Comparison of ENCODE assay signal across 18 mouse cellular contexts in the genomic region with DNA sequence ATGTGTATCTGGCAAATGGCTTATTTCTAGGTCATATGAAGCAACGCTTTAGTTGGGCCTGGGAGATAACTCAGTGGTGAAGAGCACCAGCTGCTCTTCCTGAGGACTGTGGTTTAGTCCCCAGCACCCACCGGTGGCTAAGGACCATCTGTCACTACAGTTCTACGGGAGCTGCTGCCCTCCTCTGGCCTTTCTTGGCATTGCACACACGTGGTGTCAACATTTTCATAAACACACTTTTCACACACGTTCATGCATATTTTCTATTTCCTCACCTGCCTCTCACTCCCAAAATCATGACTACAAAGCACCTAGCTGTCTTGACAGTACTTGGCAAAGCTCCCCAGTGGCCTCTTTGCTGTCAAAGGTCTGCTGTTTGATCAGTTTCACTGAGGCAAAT. TPM values are rescaled to one million over a fixed set of nuclear protein-coding genes. Genes with fewer than 3 reads are reported as not detected.
DNase-seq lines count a peak whose midpoint lies in the region; TF ChIP-seq lines count a peak whose summit lies in the region.
"Had no signal": no experiment of that assay in that cellular context is flagged by ENCODE, and none has a peak within 500 bp of the region (broad histone marks: within the 10 kb centered on the region; RNA-seq: fewer than 3 reads in every experiment).

No protein-coding gene starts in this region.

- H3K27ac ChIP-seq in left cerebral cortex, adult 2 months, result no peak overlapping the region
- no peak overlapping the region for H3K27ac ChIP-seq in CH12.LX (ENCODE audit: insufficient read depth, low read depth)
- H3K27ac ChIP-seq: embryonic facial prominence, embryonic 10.5 days; heart, embryonic 13.5 days; limb, embryonic 10.5 days; liver, embryonic 13.5 days had no signal

- no peaks in the 10 kb centered on the region for H3K27me3 ChIP-seq in CH12.LX (replicated peaks)
- H3K27me3 ChIP-seq: heart, embryonic 13.5 days; liver, embryonic 13.5 days; megakaryocyte, embryonic 14.5 days had no signal

- no peak overlapping the region for H3K9ac ChIP-seq in CH12.LX (ENCODE audit: insufficient read depth, low read depth)
- H3K9ac ChIP-seq: heart, embryonic 13.5 days; liver, embryonic 13.5 days had no signal

- no peak overlapping the region for H3K4me2 ChIP-seq in CH12.LX (ENCODE audit: insufficient read depth, low read depth, poor library complexity, severe bottlenecking)
- H3K4me2 ChIP-seq: heart, embryonic 13.5 days; liver, embryonic 13.5 days had no signal

- no peak overlapping the region for H3K4me3 ChIP-seq in left cerebral cortex, adult 2 months
- no peak overlapping the region for H3K4me3 ChIP-seq in CH12.LX (replicated peaks in 1 of 3; ENCODE audit: low read depth in 2 of 3, low read length in 2 of 3, poor library complexity in 1 of 3)
- H3K4me3 ChIP-seq: embryonic facial prominence, embryonic 10.5 days; heart, embryonic 13.5 days; limb, embryonic 10.5 days; liver, embryonic 13.5 days; megakaryocyte, embryonic 14.5 days had no signal

- no peak; the same call in 1 of the 2 replicates for TF ChIP-seq RAD21 in CH12.LX (IDR thresholded peaks at IDR 0.05; ENCODE audit: low read depth, low read length)

- DNase-seq in left cerebral cortex, adult 2 months (ENCODE audit: extremely low spot score in 1 of 2, low spot score in 2 of 2), result no peak
- no peak for DNase-seq in left cerebral cortex, postnatal 4 days
- DNase-seq in CH12.LX (ENCODE audit: extremely low read depth) (no peak), ES-CJ7 (ENCODE audit: low read depth, low spot score) (peak; percentile 4)
- no peak for DNase-seq in brain, embryonic 14.5 days (ENCODE audit: low read depth)
- DNase-seq in spleen, adult 12 weeks (ENCODE audit: low spot score), result no peak
- no peak for DNase-seq in adrenal gland, postnatal 14 days
- DNase-seq: adrenal gland, adult 2 months; cerebellum, adult 2 months; heart, postnatal 36 days; kidney, adult 9 months; liver, embryonic 13.5 days; lung, postnatal 14 days; right cerebral cortex, postnatal 14 days had no signal

- no peaks in the 10 kb centered on the region for H3K36me3 ChIP-seq in CH12.LX (replicated peaks in 1 of 2; ENCODE audit: control insufficient read depth in 1 of 2, insufficient read depth in 1 of 2, low read length in 1 of 2)
- H3K36me3 ChIP-seq: embryonic facial prominence, embryonic 10.5 days; heart, embryonic 13.5 days; limb, embryonic 10.5 days; liver, embryonic 13.5 days had no signal

- TF ChIP-seq EP300 in CH12.LX (IDR thresholded peaks at IDR 0.05; ENCODE audit: low read length), result no peak

- dilution Hi-C loops in CH12.LX (cut with MboI; ENCODE audit: extremely low pct_ligation_motif_present, extremely low pct_unique_long_range_greater_than_20kb, low sequenced_read_pairs), result no loop called here

- H3K9me3 ChIP-seq in CH12.LX (replicated peaks; ENCODE audit: low read length), result peaks cover 11% of the 10 kb centered on the region
- H3K9me3 ChIP-seq: limb, embryonic 10.5 days; liver, embryonic 13.5 days had no signal

- no peaks in the 10 kb centered on the region for H3K79me2 ChIP-seq in CH12.LX (replicated peaks; ENCODE audit: control insufficient read depth, extremely low read depth, insufficient read depth, poor library complexity, severe bottlenecking)

- intact Hi-C loops in left cerebral cortex, adult 2 months (cut with DNase I), result no loop called here
- intact Hi-C loops in left cerebral cortex, postnatal 4 days (cut with DNase I), result no loop called here

- in situ Hi-C loops in CH12.LX (cut with MboI; ENCODE audit: low pct_ligation_motif_present, low pct_unique_long_range_greater_than_20kb, low sequenced_read_pairs), result no loop called here

- TF ChIP-seq POLR2A in CH12.LX (IDR thresholded peaks at IDR 0.05; ENCODE audit: low read depth, low read length), result no peak
- no peak for TF ChIP-seq POLR2A in brain, embryonic 14.5 days (IDR thresholded peaks at IDR 0.05; ENCODE audit: borderline replicate concordance, extremely low read depth, insufficient read depth, insufficient read length, poor library complexity, severe bottlenecking)

- peak; percentile 29 for TF ChIP-seq CTCF in left cerebral cortex, adult 2 months (IDR thresholded peaks at IDR 0.05)
- peak; percentile 27 to 37; a peak in 2 of 4 replicates for TF ChIP-seq CTCF in CH12.LX (conservative IDR thresholded peaks at IDR 0.05 in 1 of 2, IDR thresholded peaks at IDR 0.05 in 1 of 2; ENCODE audit: low read depth in 2 of 2, low read length in 2 of 2)
- peak; percentile 17; the same call in 1 of the 2 replicates for TF ChIP-seq CTCF in brain, embryonic 14.5 days (IDR thresholded peaks at IDR 0.05; ENCODE audit: borderline replicate concordance, extremely low read depth, insufficient read depth, insufficient read length)

- no peaks in the 10 kb centered on the region; a peak in 1 of 4 replicates for H3K4me1 ChIP-seq in CH12.LX (ENCODE audit: control insufficient read depth in 1 of 2, insufficient read depth in 2 of 2)
- H3K4me1 ChIP-seq: embryonic facial prominence, embryonic 10.5 days; limb, embryonic 10.5 days; liver, embryonic 13.5 days; megakaryocyte, embryonic 14.5 days had no signal

TF ChIP-seq in CH12.LX, 34 proteins besides CTCF, POLR2A, EP300 and RAD21:
- TF ChIP-seq MAX (IDR thresholded peaks at IDR 0.05; ENCODE audit: low read length) (no peak), BHLHE40 (IDR thresholded peaks at IDR 0.05; ENCODE audit: low read depth, low read length) (no peak), MAFK (IDR thresholded peaks at IDR 0.05; ENCODE audit: insufficient replicate concordance, low read length) (no peak), ELF1 (IDR thresholded peaks at IDR 0.05; ENCODE audit: low read depth, low read length) (no peak), HCFC1 (IDR thresholded peaks at IDR 0.05; ENCODE audit: low read depth, low read length) (no peak), MAZ (IDR thresholded peaks at IDR 0.05; ENCODE audit: low read depth, low read length) (no peak), POLR2AphosphoS2 (IDR thresholded peaks at IDR 0.05; ENCODE audit: low read depth, low read length) (no peak), ZC3H11A (IDR thresholded peaks at IDR 0.05; ENCODE audit: low read depth, low read length) (no peak), TBP (conservative IDR thresholded peaks at IDR 0.05; ENCODE audit: low read depth, low read length) (no peak), USF1 (IDR thresholded peaks at IDR 0.05; ENCODE audit: low read depth, low read length) (no peak), CHD2 (IDR thresholded peaks at IDR 0.05; ENCODE audit: low read length) (no peak), ZMIZ1 (IDR thresholded peaks at IDR 0.05; ENCODE audit: low read depth, low read length) (no peak), ZNF384 (IDR thresholded peaks at IDR 0.05; ENCODE audit: low read depth, low read length) (no peak), SIN3A (IDR thresholded peaks at IDR 0.05; ENCODE audit: low read length) (no peak), RCOR1 (conservative IDR thresholded peaks at IDR 0.05; ENCODE audit: low read depth, low read length) (no peak), TCF12 (IDR thresholded peaks at IDR 0.05; ENCODE audit: low read depth, low read length) (no peak), PAX5 (IDR thresholded peaks at IDR 0.05; ENCODE audit: low read length) (no peak), ETS1 (conservative IDR thresholded peaks at IDR 0.05; ENCODE audit: low read depth, low read length) (no peak)

RNA-seq across cellular contexts. Expression of gene Vcam1, which starts 37.8 kb away (rescaled TPM):
- 10 to 100 TPM; 16.8 to 19.1 TPM for total RNA-seq in left cerebral cortex, adult 2 months (2021)
- total RNA-seq in left cerebral cortex, postnatal 4 days (2021), result 10 to 100 TPM; 27.9 to 29.8 TPM
- total RNA-seq in CH12.LX (2012; rRNA removed), result 0.29 TPM in 1 of 2 replicates, not detected in the other
- 2.2 TPM in 2 replicates for total RNA-seq in CH12.LX (2014; rRNA removed)
- 1.8 and 1.9 TPM in 2 replicates for polyA plus RNA-seq in CH12.LX (2012; ENCODE audit: insufficient read length, low read depth)
- polyA plus RNA-seq in brain, embryonic 14.5 days (2012; rRNA removed), result 18.5 and 22.8 TPM in 2 replicates
- 25.7 and 27.2 TPM in 2 replicates for total RNA-seq in adrenal gland, postnatal 14 days (2021)
